Mouse (Mus musculus): Measurements from ENCODE around the gene Macrod1. TPM values are rescaled to one million over a fixed set of nuclear protein-coding genes. Genes with fewer than 3 reads are reported as not detected.

Macrod1 gene
- polyA plus RNA-seq, 1 experiment from 2014 or later, result 4.8 TPM

DNA sequence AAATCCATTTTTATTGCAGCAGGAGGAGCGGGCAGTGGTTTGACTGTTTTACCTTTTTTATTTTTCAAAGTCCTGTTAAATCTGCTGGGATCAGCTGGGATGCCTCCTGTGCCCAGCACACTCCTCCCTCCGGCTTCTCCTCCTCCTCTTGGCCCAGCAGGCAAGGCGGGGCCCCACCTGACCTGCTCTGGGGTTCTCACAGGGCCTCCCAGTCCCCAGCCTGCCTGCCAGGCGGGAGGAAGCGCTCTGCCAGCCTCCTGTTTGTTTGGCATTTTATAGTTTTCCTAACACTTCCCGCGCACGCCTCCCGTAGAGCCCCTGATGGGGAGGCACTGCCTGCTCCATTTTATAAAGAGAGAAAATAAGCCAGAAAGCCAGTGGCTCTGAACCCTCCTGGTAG lies 79.4 kb downstream of the Macrod1 start:
- DNase-seq (ENCODE audit: low spot score) (peak; percentile 71), ATAC-seq (peak; percentile 51; the same call in 1 of the 2 replicates)
- Histone ChIP-seq H3K4me2 (ENCODE audit: low read length) (peak overlapping the region; percentile 9), H3K9ac (ENCODE audit: low read length) (peak overlapping the region; percentile 21; the same call in 1 of the 2 replicates), H3K9me3 (replicated peaks; ENCODE audit: control insufficient read depth, low read length) (no peaks in the 10 kb centered on the region), H3K4me1 (ENCODE audit: control insufficient read depth, insufficient read depth, low read length) (peaks cover 70% of the 10 kb centered on the region), H3K27me3 (replicated peaks; ENCODE audit: control insufficient read depth, insufficient read depth, low read length) (0 out of 2 replicates have a peak, but pooled peaks cover 3% of the 10 kb centered on the region), H3K4me3 (ENCODE audit: low read depth, low read length) (no peak overlapping the region), H3K27ac (ENCODE audit: low read depth, low read length) (peak overlapping the region; percentile 67), H3K36me3 (ENCODE audit: control insufficient read depth, insufficient read depth, low read length) (no peaks in the 10 kb centered on the region)
- WGBS, result 12% methylated on average over 9 of the region's 9 CpGs

DNA sequence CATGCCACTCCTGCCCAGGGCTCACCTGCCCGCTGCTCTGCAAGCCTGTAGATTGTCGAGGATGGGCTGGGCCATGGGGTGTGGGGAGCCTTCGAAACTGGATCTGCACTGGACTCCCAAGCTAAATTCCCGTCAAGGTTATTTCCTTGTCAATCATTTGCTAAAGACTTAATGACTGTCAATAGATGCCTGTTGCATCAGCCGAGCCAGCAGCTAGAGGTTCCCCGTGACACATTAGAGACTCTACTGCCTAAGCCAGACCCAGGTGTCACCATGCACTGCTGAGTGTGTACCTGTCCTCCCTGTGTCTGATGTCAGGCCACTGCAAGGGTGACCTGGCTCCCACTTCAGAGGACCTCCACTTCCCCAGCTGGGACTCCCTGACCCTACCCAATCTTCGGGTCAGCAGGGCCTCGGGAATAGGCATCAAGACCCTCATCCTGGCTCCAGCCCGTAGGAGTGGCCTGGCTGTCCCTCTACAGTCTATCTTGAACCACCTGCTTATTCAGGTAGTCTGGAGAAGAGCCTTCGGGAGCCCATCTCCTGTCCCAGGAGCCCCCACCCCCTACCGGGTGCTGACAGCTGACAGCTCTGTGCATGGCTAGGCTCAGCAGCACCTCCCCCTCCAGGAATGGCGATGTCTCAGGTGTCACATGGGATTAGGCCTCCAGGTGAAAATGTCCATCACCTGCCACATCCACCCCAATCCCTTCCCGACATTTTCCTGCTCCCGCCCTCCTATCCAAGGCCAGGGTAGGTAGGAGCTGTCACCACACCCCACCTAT lies 80.3 kb downstream of the Macrod1 start:
- Histone ChIP-seq H3K9me3 (replicated peaks; ENCODE audit: control insufficient read depth, low read length) (no peaks in the 10 kb centered on the region), H3K27ac (ENCODE audit: low read depth, low read length) (peak overlapping the region; percentile 67; the same call in 1 of the 2 replicates), H3K36me3 (ENCODE audit: control insufficient read depth, insufficient read depth, low read length) (no peaks in the 10 kb centered on the region), H3K27me3 (replicated peaks; ENCODE audit: control insufficient read depth, insufficient read depth, low read length) (0 out of 2 replicates have a peak, but pooled peaks cover 3% of the 10 kb centered on the region), H3K4me3 (ENCODE audit: low read depth, low read length) (no peak overlapping the region), H3K4me2 (ENCODE audit: low read length) (no peak overlapping the region), H3K4me1 (ENCODE audit: control insufficient read depth, insufficient read depth, low read length) (peaks cover 79% of the 10 kb centered on the region), H3K9ac (ENCODE audit: low read length) (peak overlapping the region; percentile 21; the same call in 1 of the 2 replicates)
- 43% methylated on average over 14 of the region's 14 CpGs for WGBS
- DNase-seq (ENCODE audit: low spot score) (no peak), ATAC-seq (no peak)

DNA sequence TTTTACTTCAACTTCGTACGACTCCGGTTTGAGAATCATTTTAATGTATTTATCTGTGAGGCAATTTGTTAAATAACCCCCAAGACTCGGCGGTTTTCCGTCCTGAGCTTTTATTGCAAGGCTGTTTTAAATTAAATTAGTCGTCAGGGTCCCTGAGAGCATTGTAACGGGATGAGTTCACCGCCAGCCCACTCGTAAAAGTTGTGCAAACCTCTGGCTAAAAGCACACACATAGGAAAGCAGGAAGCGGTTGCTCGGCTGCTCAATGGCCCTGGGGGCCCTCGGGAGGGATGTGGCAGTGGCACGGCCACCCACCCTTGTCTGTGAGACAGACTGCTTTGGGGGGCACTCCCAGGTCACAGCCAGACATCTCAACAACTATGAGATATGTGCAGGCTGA lies 81.7 kb downstream of the Macrod1 start:
- H3K9ac ChIP-seq (ENCODE audit: low read length), result 0 out of 2 replicates have a peak overlapping the region, but pooled peaks have one; percentile 1
- DNase-seq (ENCODE audit: low spot score) (no peak), ATAC-seq (no peak)
- H3K9me3 ChIP-seq (replicated peaks; ENCODE audit: control insufficient read depth, low read length), result no peaks in the 10 kb centered on the region
- no peak overlapping the region for H3K4me3 ChIP-seq (ENCODE audit: low read depth, low read length)
- H3K4me2 ChIP-seq (ENCODE audit: low read length), result no peak overlapping the region
- WGBS, result 43% methylated on average over 14 of the region's 14 CpGs
- H3K36me3 ChIP-seq (ENCODE audit: control insufficient read depth, insufficient read depth, low read length), result no peaks in the 10 kb centered on the region
- peaks cover 85% of the 10 kb centered on the region for H3K4me1 ChIP-seq (ENCODE audit: control insufficient read depth, insufficient read depth, low read length)
- 0 out of 2 replicates have a peak, but pooled peaks cover 3% of the 10 kb centered on the region for H3K27me3 ChIP-seq (replicated peaks; ENCODE audit: control insufficient read depth, insufficient read depth, low read length)
- 0 out of 2 replicates have a peak overlapping the region, but pooled peaks have one; percentile 1 for H3K27ac ChIP-seq (ENCODE audit: low read depth, low read length)

DNA sequence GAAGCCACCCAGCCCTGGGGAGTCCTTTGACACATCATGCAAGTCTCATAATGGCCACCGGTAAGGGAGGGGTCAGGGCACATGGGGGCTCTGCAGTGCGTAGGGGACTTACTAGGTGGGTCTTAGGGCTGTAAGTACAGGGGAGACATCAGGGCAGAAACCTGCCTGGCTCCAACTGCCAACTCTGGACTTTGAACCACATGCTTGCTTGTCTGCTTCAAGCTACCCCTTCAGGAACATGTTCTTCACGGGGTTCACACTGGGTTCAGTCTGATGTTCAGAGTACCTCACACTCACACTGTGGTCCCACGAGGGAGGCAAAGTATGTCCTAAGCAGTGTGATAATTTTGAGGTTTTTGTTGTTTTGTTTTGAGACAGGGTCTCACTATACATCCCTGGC lies 82.7 kb downstream of the Macrod1 start:
- ATAC-seq (no peak), DNase-seq (ENCODE audit: low spot score) (no peak)
- Histone ChIP-seq H3K27ac (ENCODE audit: low read depth, low read length) (0 out of 2 replicates have a peak overlapping the region, but pooled peaks have one; percentile 1), H3K9me3 (replicated peaks; ENCODE audit: control insufficient read depth, low read length) (no peaks in the 10 kb centered on the region), H3K4me1 (ENCODE audit: control insufficient read depth, insufficient read depth, low read length) (peaks cover 85% of the 10 kb centered on the region), H3K4me3 (ENCODE audit: low read depth, low read length) (no peak overlapping the region), H3K36me3 (ENCODE audit: control insufficient read depth, insufficient read depth, low read length) (no peaks in the 10 kb centered on the region), H3K9ac (ENCODE audit: low read length) (no peak overlapping the region), H3K4me2 (ENCODE audit: low read length) (no peak overlapping the region), H3K27me3 (replicated peaks; ENCODE audit: control insufficient read depth, insufficient read depth, low read length) (0 out of 2 replicates have a peak, but pooled peaks cover 3% of the 10 kb centered on the region)
- WGBS, result 72% methylated on average over 4 of the region's 4 CpGs

DNA sequence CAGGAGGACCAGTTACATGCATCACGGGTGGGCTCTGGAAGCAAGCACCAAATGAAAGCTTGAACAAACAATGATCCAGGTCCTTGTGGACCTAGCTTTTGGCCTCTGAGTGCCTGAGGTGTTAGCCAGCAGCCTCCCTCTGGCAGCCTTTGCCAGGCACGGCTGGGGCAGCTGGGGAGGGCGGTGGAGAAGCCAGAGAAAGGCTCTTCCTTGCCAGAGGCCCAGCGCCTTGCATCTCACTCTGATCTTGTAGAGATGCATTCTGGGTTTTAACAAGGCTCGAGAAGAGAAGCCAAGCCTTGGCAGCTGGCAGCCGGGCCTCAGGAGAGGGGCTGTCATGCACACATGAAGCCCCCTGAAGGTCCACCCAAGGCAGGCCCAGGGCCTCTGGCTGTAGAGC lies 83.8 kb downstream of the Macrod1 start:
- no peak overlapping the region for H3K4me2 ChIP-seq (ENCODE audit: low read length)
- H3K9ac ChIP-seq (ENCODE audit: low read length), result 0 out of 2 replicates have a peak overlapping the region, but pooled peaks have one; percentile 29
- no peaks in the 10 kb centered on the region for H3K9me3 ChIP-seq (replicated peaks; ENCODE audit: control insufficient read depth, low read length)
- ATAC-seq, result no peak
- H3K4me1 ChIP-seq (ENCODE audit: control insufficient read depth, insufficient read depth, low read length), result peaks cover 75% of the 10 kb centered on the region
- peak; percentile 70 for DNase-seq (ENCODE audit: low spot score)
- H3K27me3 ChIP-seq (replicated peaks; ENCODE audit: control insufficient read depth, insufficient read depth, low read length), result 0 out of 2 replicates have a peak, but pooled peaks cover 3% of the 10 kb centered on the region
- WGBS, result 24% methylated on average over 6 of the region's 6 CpGs
- H3K27ac ChIP-seq (ENCODE audit: low read depth, low read length), result peak overlapping the region; percentile 81
- no peaks in the 10 kb centered on the region for H3K36me3 ChIP-seq (ENCODE audit: control insufficient read depth, insufficient read depth, low read length)
- H3K4me3 ChIP-seq (ENCODE audit: low read depth, low read length), result no peak overlapping the region

DNA sequence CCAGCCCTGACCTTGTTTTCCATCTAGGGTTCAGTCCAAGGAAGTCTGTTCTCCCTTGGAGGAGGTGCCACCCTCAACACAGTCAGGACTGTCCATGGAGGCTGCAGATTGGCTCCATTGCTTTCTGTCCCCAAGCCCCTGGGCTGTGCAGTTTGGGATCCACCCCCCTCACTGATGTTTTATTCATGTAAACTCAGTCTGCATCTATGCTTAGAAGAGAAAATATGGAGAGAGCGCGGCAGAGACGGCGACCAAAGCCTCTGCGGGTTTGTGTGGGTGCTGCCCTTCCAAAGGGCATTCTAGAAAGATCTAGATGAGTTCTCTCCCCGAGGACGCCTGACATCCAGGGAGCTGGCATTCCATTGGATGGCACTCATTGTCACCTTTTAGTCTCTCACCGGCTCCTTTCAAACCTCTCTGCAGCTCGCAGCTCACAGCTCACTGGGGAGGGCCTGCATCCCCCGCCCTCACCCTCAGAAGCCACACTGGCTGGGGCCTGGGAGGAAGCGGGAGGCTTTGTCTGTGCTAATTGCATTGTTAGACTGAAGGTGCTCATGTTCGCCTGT lies 84.3 kb downstream of the Macrod1 start:
- Histone ChIP-seq H3K4me3 (ENCODE audit: low read depth, low read length) (no peak overlapping the region), H3K4me1 (ENCODE audit: control insufficient read depth, insufficient read depth, low read length) (peaks cover 69% of the 10 kb centered on the region), H3K27ac (ENCODE audit: low read depth, low read length) (peak overlapping the region; percentile 81), H3K27me3 (replicated peaks; ENCODE audit: control insufficient read depth, insufficient read depth, low read length) (0 out of 2 replicates have a peak, but pooled peaks cover 3% of the 10 kb centered on the region), H3K9me3 (replicated peaks; ENCODE audit: control insufficient read depth, low read length) (no peaks in the 10 kb centered on the region), H3K9ac (ENCODE audit: low read length) (peak overlapping the region; percentile 29; the same call in 1 of the 2 replicates), H3K36me3 (ENCODE audit: control insufficient read depth, insufficient read depth, low read length) (no peaks in the 10 kb centered on the region), H3K4me2 (ENCODE audit: low read length) (no peak overlapping the region)
- WGBS, result 19% methylated on average over 12 of the region's 12 CpGs
- DNase-seq (ENCODE audit: low spot score) (peak; percentile 61), ATAC-seq (peak; percentile 38; the same call in 1 of the 2 replicates)

DNA sequence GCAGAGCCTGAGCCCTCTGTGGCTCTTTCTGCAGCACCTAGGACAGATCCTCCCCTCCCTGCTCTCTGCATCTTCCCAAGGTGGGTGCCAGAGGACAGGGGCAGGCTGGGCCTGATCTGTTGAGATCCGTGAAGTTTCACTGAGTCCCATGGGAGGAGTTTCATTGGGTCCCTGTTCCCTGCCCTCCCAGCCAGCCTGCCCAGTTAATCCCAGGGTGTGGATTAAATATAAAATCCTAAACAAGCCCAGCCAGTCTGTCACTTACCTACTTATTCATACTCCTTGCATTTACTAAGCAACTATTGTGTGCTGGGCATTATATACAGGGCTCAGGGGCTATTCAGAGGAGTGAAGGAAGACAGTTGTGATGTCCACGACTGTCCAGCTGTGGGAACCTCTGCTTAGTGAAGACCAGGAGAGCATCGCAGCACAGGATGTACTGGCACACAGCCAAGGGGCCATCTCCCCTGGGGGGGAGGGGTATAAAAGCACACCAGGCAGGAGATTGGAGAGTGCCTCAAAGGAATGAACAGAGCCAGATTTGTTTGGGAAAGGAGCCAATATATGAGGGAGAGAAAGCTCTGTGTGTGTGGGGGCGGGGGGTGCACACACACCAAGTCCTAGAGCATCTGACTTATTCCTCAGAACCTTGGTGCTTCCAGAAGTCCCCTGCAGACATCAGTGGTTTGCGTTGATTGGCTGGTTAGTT lies 85.8 kb downstream of the Macrod1 start:
- no peak overlapping the region for H3K4me2 ChIP-seq (ENCODE audit: low read length)
- DNase-seq (ENCODE audit: low spot score) (peak; percentile 83), ATAC-seq (peak; percentile 40; the same call in 1 of the 2 replicates)
- H3K27ac ChIP-seq (ENCODE audit: low read depth, low read length), result peak overlapping the region; percentile 81; the same call in 1 of the 2 replicates
- no peak overlapping the region for H3K4me3 ChIP-seq (ENCODE audit: low read depth, low read length)
- 24% methylated on average over 5 of the region's 5 CpGs for WGBS
- peaks cover 58% of the 10 kb centered on the region for H3K4me1 ChIP-seq (ENCODE audit: control insufficient read depth, insufficient read depth, low read length)
- no peaks in the 10 kb centered on the region for H3K36me3 ChIP-seq (ENCODE audit: control insufficient read depth, insufficient read depth, low read length)
- no peak overlapping the region for H3K9ac ChIP-seq (ENCODE audit: low read length)
- H3K9me3 ChIP-seq (replicated peaks; ENCODE audit: control insufficient read depth, low read length), result no peaks in the 10 kb centered on the region
- 0 out of 2 replicates have a peak, but pooled peaks cover 3% of the 10 kb centered on the region for H3K27me3 ChIP-seq (replicated peaks; ENCODE audit: control insufficient read depth, insufficient read depth, low read length)

DNA sequence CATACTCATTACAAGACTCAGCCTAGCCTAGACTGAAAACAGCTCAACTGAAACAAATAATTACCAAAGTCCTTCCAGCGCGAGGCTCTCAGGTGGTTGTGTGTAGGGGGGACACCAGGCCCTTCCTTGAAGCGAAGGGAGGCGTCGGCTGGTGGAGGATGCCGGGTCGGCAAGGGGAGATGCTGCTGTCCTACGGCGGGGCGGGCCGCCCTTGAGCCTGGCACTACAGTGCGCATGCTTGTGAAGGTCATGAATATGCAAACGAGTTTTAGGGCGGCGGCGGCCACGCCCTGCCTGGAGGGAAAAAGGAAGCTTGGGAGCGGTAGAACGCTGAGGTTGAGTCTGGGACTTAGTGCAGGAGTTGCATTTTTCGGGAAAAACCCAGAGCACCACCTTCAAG lies 87.2 kb downstream of the Macrod1 start:
- Histone ChIP-seq H3K27me3 (replicated peaks; ENCODE audit: control insufficient read depth, insufficient read depth, low read length) (no peaks in the 10 kb centered on the region), H3K4me3 (ENCODE audit: low read depth, low read length) (peak overlapping the region; percentile 20), H3K27ac (ENCODE audit: low read depth, low read length) (peak overlapping the region; percentile 64; the same call in 1 of the 2 replicates), H3K9ac (ENCODE audit: low read length) (peak overlapping the region; percentile 40; the same call in 1 of the 2 replicates), H3K4me2 (ENCODE audit: low read length) (peak overlapping the region; percentile 55), H3K9me3 (replicated peaks; ENCODE audit: control insufficient read depth, low read length) (no peaks in the 10 kb centered on the region), H3K36me3 (ENCODE audit: control insufficient read depth, insufficient read depth, low read length) (no peaks in the 10 kb centered on the region), H3K4me1 (ENCODE audit: control insufficient read depth, insufficient read depth, low read length) (peaks cover 58% of the 10 kb centered on the region)
- DNase-seq (ENCODE audit: low spot score) (peak; percentile 81), ATAC-seq (peak; percentile 50)
- WGBS, result under 1% methylated on average over 20 of the region's 20 CpGs

Measured in forebrain, embryonic 14.5 days (tissue).